Mouse (Mus musculus) forebrain, embryonic 13.5 days (tissue): ENCODE data around the gene Mea1. TPM values are rescaled to one million over a fixed set of nuclear protein-coding genes. Genes with fewer than 3 reads are reported as not detected.

Experiments used
- polyA plus RNA-seq: library from polyadenylated mRNA; unstranded; fragments of >200 nt; fragmentation: Nextera tagmentation; extraction: Ambion mirVana; gene quantifications from 2 replicates; pipeline ENCODE4 v1.2.1, GENCODE M21; 2015

Mea1 gene
- polyA plus RNA-seq, 1 experiment from 2014 or later, result 196 TPM

Other genes with a start within 250 kb of the Mea1 start
- gene Crip3, start 249.9 kb upstream of the Mea1 start, polyA plus RNA-seq, result 0.75 and 0.89 TPM in 2 replicates
- gene Slc22a7, start 240.3 kb upstream of the Mea1 start, polyA plus RNA-seq, result 0.13 TPM in 1 of 2 replicates, not detected in the other
- gene Ttbk1, start 191.1 kb upstream of the Mea1 start, polyA plus RNA-seq, result 3.7 and 4.1 TPM in 2 replicates
- gene Dnph1, start 182.1 kb upstream of the Mea1 start, polyA plus RNA-seq, result 51.2 and 59.0 TPM in 2 replicates
- 9.8 and 12.4 TPM in 2 replicates for gene Cul9, start 132.4 kb upstream of the Mea1 start, polyA plus RNA-seq
- 4.2 and 4.4 TPM in 2 replicates for gene Srf, start 122.6 kb upstream of the Mea1 start, polyA plus RNA-seq
- 32.5 and 35.3 TPM in 2 replicates for gene Ptk7, start 49.3 kb upstream of the Mea1 start, polyA plus RNA-seq
- 44.3 and 47.7 TPM in 2 replicates for gene Klc4, start 32.8 kb upstream of the Mea1 start, polyA plus RNA-seq
- 89.0 and 97.3 TPM in 2 replicates for gene Mrpl2, start 32.6 kb upstream of the Mea1 start, polyA plus RNA-seq
- gene Cul7, start 28.5 kb upstream of the Mea1 start, polyA plus RNA-seq, result 33.5 and 39.0 TPM in 2 replicates
- 54.5 and 59.7 TPM in 2 replicates for gene Rrp36, start 4.4 kb upstream of the Mea1 start, polyA plus RNA-seq
- gene Klhdc3, start 2.1 kb downstream of the Mea1 start, polyA plus RNA-seq, result 145 and 147 TPM in 2 replicates
- gene Ppp2r5d, start 26.3 kb downstream of the Mea1 start, polyA plus RNA-seq, result 85.4 and 103 TPM in 2 replicates
- 18.9 and 21.3 TPM in 2 replicates for gene Pex6, start 32.7 kb downstream of the Mea1 start, polyA plus RNA-seq
- 0.52 and 0.58 TPM in 2 replicates for gene Gnmt, start 50.4 kb downstream of the Mea1 start, polyA plus RNA-seq
- 56.2 and 60.0 TPM in 2 replicates for gene Cnpy3, start 73.4 kb downstream of the Mea1 start, polyA plus RNA-seq
- gene Ptcra, start 84.9 kb downstream of the Mea1 start, polyA plus RNA-seq, result 0.21 and 0.45 TPM in 2 replicates
- gene 2310039H08Rik, start 93.8 kb downstream of the Mea1 start, polyA plus RNA-seq, result 64.2 and 69.0 TPM in 2 replicates
- 142 and 143 TPM in 2 replicates for gene Rpl7l1, start 103.9 kb downstream of the Mea1 start, polyA plus RNA-seq
- gene Bicral, start 179.7 kb downstream of the Mea1 start, polyA plus RNA-seq, result 5.2 and 5.8 TPM in 2 replicates
- gene Tbcc, start 211.9 kb downstream of the Mea1 start, polyA plus RNA-seq, result 51.3 and 53.5 TPM in 2 replicates
- not detected in 2 replicates for gene Prph2, start 231.7 kb downstream of the Mea1 start, polyA plus RNA-seq